33 mouse cellular contexts compared by ENCODE assay signal in the genomic region with DNA sequence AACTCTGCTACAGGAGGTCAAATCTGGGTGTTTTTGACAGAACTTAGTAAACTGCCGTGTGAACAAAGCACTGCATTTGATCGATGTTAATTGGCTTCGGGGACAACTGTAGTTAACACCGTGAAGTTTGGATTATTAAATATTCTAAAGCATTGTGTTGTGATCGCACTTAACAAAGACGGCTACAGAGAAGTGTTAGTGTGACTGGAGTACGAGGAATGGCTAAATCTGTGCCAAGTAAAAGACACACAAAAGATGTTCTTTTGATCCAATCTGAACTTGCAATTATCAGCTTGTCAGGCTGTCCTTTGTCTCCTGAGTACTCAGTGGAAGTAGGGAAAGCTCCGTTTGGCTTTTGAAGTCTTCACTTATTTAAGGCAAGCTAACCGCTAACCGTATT.
"Had no signal": no experiment of that assay in that cellular context is flagged by ENCODE, and none has a peak within 500 bp of the region (broad histone marks: within the 10 kb centered on the region; RNA-seq: fewer than 3 reads in every experiment).

No protein-coding gene starts in this region.

- DNase-seq: left cerebral cortex, postnatal 4 days; liver; liver, embryonic 13.5 days; liver, postnatal 0 days; lung, adult 18-20 months; lung, adult 2 months; lung, embryonic 14.5 days; lung, postnatal 10 days; lung, postnatal 14 days; lung, postnatal 36 days; lung, postnatal 4 days; midbrain, embryonic 14.5 days had no signal

- ATAC-seq: liver, embryonic 12.5 days; liver, postnatal 0 days; lung, postnatal 0 days; midbrain, embryonic 13.5 days; midbrain, embryonic 15.5 days; midbrain, embryonic 16.5 days had no signal

- H3K36me3 ChIP-seq: limb, embryonic 10.5 days; limb, embryonic 12.5 days; limb, embryonic 13.5 days; limb, embryonic 15.5 days; liver, embryonic 12.5 days; liver, embryonic 13.5 days; liver, embryonic 15.5 days; lung, embryonic 15.5 days; midbrain, embryonic 10.5 days; midbrain, embryonic 12.5 days; midbrain, embryonic 13.5 days; midbrain, embryonic 15.5 days; neural tube, embryonic 12.5 days; neural tube, embryonic 13.5 days had no signal

- H3K4me1 ChIP-seq: limb, embryonic 10.5 days; limb, embryonic 12.5 days; limb, embryonic 13.5 days; limb, embryonic 15.5 days; liver, embryonic 12.5 days; liver, embryonic 13.5 days; liver, embryonic 15.5 days; lung, embryonic 15.5 days; megakaryocyte, embryonic 14.5 days; midbrain, embryonic 10.5 days; midbrain, embryonic 12.5 days; midbrain, embryonic 13.5 days; midbrain, embryonic 15.5 days; neural tube, embryonic 12.5 days; neural tube, embryonic 13.5 days had no signal

- H3K27ac ChIP-seq: limb, embryonic 10.5 days; limb, embryonic 12.5 days; limb, embryonic 13.5 days; limb, embryonic 15.5 days; liver, embryonic 12.5 days; liver, embryonic 13.5 days; liver, embryonic 14.5 days; liver, embryonic 15.5 days; lung, embryonic 15.5 days; macrophage; midbrain, embryonic 10.5 days; midbrain, embryonic 12.5 days; midbrain, embryonic 13.5 days; midbrain, embryonic 15.5 days; neural tube, embryonic 12.5 days; neural tube, embryonic 13.5 days had no signal

- H3K27me3 ChIP-seq: limb, embryonic 12.5 days; limb, embryonic 13.5 days; limb, embryonic 15.5 days; liver, embryonic 12.5 days; liver, embryonic 13.5 days; liver, embryonic 15.5 days; lung, embryonic 15.5 days; megakaryocyte, embryonic 14.5 days; midbrain, embryonic 12.5 days; midbrain, embryonic 13.5 days; midbrain, embryonic 15.5 days; neural tube, embryonic 12.5 days; neural tube, embryonic 13.5 days had no signal

- H3K4me3 ChIP-seq: limb, embryonic 10.5 days; limb, embryonic 12.5 days; limb, embryonic 13.5 days; limb, embryonic 15.5 days; liver, embryonic 12.5 days; liver, embryonic 13.5 days; liver, embryonic 15.5 days; lung, embryonic 15.5 days; megakaryocyte, embryonic 14.5 days; midbrain, embryonic 10.5 days; midbrain, embryonic 12.5 days; midbrain, embryonic 13.5 days; midbrain, embryonic 15.5 days; myocyte; neural tube, embryonic 12.5 days; neural tube, embryonic 13.5 days had no signal

- H3K9ac ChIP-seq: limb, embryonic 12.5 days; limb, embryonic 13.5 days; limb, embryonic 15.5 days; liver, embryonic 12.5 days; liver, embryonic 13.5 days; liver, embryonic 14.5 days; liver, embryonic 15.5 days; liver, postnatal 0 days; lung, embryonic 14.5 days; lung, embryonic 15.5 days; midbrain, embryonic 12.5 days; midbrain, embryonic 13.5 days; midbrain, embryonic 15.5 days; neural tube, embryonic 12.5 days; neural tube, embryonic 13.5 days had no signal

- H3K9me3 ChIP-seq: limb, embryonic 10.5 days; limb, embryonic 12.5 days; limb, embryonic 13.5 days; limb, embryonic 15.5 days; liver, embryonic 12.5 days; liver, embryonic 13.5 days; liver, embryonic 15.5 days; lung, embryonic 15.5 days; midbrain, embryonic 10.5 days; midbrain, embryonic 12.5 days; midbrain, embryonic 13.5 days; midbrain, embryonic 15.5 days; neural tube, embryonic 12.5 days; neural tube, embryonic 13.5 days had no signal

- H3K4me2 ChIP-seq: limb, embryonic 12.5 days; limb, embryonic 13.5 days; limb, embryonic 15.5 days; liver, embryonic 11.5 days; liver, embryonic 12.5 days; liver, embryonic 13.5 days; liver, embryonic 15.5 days; lung, embryonic 14.5 days; lung, embryonic 15.5 days; midbrain, embryonic 11.5 days; midbrain, embryonic 12.5 days; midbrain, embryonic 13.5 days; midbrain, embryonic 15.5 days; neural tube, embryonic 12.5 days; neural tube, embryonic 13.5 days had no signal
